Mouse (Mus musculus) left cerebral cortex, postnatal 10 days (tissue): Measurements from ENCODE around the gene Tmprss2. TPM values are rescaled to one million over a fixed set of nuclear protein-coding genes. Genes with fewer than 3 reads are reported as not detected.

Experiments
- DNase-seq, 2 experiments: peaks; one replicate each; pipeline ENCODE4 v3.0.0; 2021 to 2022; ENCODE audit warnings: low spot score in 2 of 2, mixed read lengths in 1 of 2; ENCODE audit errors: extremely low spot score in 1 of 2
- intact Hi-C: fragments of 180-260 bp; cut with DNase I; formaldehyde crosslinking; loops from one replicate; pipeline ENCODE4 v1.15.1; 2025
- total RNA-seq, 2 experiments: library from RNA; stranded (reverse); gene quantifications; 2 replicates each; pipeline ENCODE4 v1.2.3; 2021

The Tmprss2 gene
- total RNA-seq: under 1 TPM in 1 of 2 experiments, not detected in 1; 0.75 TPM

DNA sequence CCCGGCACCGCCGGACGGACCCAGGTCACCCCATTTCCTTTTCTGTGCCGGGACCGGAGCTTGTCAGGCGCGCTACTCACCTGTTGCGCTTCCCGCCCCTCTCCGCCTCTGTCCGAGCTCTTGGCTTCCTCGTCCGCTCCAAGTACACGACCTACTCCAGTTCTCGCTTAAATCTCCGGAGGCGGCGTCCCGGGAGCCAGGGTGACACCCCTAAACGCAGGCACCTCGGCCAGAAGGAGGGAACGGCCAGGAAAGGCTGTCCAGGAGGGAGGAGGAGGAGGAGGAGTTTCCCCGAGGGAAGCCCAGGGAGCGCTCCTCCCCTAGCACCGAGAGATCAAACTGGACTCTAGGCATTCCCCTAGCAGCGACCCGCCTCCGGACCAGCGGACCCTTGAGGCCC lies at the start of gene Tmprss2:
Tmprss2 (minus strand) TSS at position 257 of the 400 bp plus-strand sequence.
- intact Hi-C loops: no loop called here
- DNase-seq: peak in 1 of 2 experiments; percentile 18

DNA sequence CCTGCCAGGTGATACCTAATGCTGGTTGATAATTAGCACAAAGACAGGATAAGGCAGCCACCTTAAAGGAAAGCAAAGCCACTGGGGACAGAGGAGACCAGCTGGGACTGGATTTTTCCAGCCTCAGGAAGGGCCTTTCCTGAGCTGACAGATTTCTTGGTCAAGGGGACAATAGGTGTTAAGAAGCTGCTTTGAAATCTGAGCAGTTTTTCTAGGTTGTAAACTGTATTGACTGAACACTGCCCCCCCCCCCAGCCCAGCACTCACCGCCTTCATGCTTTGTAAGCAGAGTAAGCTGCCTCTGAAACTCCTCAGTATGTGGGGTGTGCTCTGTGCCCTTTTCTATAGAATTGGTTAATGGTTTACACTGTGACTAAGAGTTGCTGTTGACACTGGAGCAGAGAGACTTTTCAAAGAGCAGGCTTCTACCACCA lies 48.2 kb upstream of the Tmprss2 start:
- DNase-seq: no peak

DNA sequence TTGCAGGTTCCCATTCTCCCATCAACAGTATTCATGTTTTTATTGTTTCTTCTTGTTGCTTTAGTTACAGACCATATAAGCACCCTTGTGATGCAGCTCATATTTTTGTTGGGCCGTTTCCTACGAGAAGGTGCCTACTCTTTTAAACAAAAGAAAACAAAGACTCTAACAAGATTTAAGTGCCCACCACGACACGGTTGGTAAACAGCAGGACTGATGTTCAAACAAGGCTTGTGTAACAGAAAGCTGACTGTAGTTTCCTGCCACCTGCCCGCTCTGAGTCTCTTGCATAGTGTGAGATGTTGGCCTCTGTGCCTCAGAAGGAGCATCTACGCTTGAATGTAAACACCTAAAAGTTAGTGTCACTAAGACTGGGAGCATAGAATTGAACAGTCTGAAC lies 47.5 kb upstream of the Tmprss2 start:
- intact Hi-C loops: no loop called here
- no peak for DNase-seq

More for the DNA sequence above, 48.2 kb upstream of the Tmprss2 start:
- intact Hi-C loops: no loop called here

DNA sequence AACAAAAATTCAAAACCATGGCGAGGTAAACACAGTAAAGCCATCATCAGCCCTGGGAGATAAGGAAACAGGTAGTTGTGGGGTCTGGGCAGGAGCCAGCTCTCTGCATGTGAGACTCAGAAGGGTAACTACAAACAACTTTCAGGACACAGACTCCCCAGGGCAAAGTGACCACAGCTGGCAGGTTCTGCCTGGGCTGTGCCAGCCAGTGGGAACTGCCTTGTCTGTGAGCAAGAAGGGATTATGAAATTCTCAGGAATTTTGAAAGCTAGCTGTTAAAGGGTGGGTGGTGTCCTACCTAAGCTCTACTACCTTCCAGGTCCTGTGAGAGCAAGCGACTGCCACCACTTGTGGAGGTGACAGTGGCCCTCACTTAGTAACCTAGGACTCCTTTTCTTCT lies 44.8 kb upstream of the Tmprss2 start:
- intact Hi-C loops: no loop called here
- DNase-seq: no peak

DNA sequence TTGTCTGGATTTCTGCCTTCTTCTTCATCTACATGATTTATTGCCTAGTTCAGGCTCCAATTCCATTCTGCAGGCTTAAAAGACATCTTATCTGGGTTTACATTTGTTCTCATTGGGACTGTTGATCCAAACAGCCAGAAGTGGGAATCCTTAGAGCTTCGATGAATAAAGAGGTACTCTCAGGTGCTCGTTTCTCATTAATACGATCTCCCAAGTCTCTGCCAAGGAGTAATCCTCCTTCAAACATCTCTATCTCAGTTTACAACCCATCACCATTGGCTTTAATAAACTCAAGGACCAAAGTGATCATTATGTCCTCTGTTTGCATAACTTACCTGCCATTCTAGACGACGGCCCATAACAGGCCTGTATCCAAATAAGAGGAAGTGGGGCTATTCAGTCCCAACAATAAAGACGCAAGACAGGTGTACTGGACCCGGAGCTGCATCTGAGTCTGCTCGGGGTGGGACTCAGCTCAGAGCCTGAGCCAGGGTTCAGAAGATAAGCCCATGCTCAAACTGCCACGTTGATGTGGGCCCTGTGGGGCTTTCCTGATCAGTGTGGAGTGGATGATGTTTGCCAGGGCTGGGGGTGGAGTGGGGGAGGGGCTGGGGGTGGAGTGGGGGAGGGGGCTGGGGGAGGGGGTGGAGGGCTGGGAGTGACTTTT lies 38.7 kb upstream of the Tmprss2 start:
- no peak for DNase-seq
- intact Hi-C loops: no loop called here

DNA sequence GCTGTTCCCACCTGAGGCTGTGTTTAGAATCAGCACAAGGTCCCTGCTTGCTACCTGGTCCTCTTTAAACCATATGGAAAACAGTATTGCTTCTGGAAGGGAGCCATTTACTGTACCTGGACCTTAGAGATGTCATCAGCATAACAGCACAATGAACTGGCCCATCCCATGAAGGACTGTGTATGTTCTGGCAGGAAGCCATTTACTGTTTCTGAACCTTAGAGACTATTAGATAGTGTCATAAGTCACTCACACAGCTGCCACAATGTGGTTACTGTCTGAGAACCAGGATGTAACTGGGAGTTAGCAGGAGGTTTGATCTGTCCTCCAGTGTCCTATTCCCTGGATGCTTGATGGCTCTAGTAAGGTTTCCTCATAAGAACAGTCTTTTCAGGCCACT lies 33.7 kb upstream of the Tmprss2 start:
- intact Hi-C loops: no loop called here
- DNase-seq: no peak

DNA sequence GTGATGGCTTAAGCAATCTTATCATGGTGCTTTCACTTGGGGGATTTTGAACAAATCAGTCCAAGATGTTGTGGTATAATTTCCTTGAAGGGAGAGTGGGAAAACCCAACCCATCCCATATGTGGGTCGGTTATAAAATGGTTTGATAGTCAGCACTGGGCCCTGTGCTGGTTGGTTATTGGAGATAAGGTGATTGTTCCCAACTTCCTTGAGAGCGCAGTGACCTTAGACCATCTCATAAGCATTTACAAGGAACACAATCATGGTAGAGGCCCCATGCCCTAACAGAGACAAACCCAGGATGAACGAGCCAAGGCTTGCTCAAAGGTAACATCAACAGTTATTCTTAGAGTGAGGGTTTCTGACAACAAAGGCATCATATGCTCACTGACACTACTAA lies 28.6 kb upstream of the Tmprss2 start:
- DNase-seq: no peak

DNA sequence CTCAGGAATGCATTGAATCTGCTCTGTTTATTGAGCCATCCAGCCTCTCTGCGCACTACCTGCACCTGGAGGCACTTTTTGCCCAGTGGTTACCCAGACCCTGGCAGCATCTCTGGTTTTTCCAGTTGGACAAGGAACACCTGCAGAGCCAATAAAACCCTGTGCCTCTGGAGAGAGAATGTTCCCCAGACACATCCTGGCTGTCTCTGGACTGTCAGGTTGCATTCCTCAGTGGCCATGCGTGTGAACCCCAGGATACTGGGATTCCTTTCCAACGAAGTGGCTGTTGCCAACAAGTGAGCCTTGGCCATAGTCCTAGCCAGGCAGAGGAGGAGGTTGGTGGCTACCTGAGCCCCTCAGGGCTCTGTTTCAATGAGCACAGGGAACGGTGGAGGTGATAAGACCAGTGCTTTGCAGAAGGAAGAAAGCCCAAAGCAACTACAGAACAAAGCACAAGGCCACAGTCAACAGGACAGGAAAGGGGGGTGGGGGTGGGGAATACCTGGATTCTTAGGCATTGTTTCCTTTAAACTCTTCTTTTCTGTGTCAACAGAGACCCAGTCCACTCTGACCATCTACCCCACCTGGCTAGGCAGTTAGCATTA lies 22.0 kb upstream of the Tmprss2 start:
- intact Hi-C loops: no loop called here

More for the DNA sequence above, 28.6 kb upstream of the Tmprss2 start:
- intact Hi-C loops: no loop called here

DNA sequence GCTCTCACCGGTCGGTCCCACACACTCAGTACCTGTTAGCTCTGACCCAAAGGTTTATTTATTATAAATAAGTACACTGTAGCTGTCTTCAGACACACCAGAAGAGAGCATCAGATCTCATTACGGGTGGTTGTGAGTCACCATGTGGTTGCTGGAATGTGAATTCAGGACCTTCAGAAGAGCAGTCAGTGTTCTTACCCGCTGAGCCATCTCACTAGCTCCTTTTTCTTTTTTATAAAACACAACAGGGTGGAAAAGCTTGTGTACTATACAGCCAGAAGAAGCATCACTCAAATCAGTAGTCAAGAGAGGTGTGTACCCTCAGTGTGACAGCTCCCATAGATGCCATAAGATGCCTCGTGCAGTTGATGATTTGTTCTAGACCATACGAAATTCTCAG lies 12.2 kb upstream of the Tmprss2 start:
- DNase-seq: no peak
- intact Hi-C loops: no loop called here

More for the DNA sequence above, 22.0 kb upstream of the Tmprss2 start:
- no peak for DNase-seq

DNA sequence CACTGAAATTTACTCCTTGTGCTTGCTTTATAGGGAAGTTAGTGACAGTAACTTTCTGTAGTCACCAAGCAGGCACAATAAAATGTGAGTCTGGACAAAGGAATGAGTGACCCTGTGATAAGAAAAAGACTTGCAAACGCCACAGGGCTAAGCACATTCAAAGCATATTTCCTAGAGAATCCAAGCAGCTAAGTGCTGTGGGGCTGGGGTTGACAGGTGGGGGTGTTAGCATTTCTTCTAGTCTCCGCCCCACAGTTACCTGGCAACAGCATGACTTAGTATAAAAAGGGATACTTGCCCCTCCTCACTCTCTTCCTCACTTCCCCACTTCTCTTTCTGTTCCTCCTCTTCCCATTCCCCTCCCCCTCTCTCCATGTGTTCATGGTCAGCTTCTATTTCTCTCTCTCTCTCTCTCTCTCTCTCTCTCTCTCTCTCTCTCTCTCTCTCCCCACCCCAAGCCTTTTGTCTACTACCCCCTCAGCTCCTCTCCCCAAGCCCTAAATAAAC lies 11.4 kb upstream of the Tmprss2 start:
- intact Hi-C loops: no loop called here
- no peak for DNase-seq

DNA sequence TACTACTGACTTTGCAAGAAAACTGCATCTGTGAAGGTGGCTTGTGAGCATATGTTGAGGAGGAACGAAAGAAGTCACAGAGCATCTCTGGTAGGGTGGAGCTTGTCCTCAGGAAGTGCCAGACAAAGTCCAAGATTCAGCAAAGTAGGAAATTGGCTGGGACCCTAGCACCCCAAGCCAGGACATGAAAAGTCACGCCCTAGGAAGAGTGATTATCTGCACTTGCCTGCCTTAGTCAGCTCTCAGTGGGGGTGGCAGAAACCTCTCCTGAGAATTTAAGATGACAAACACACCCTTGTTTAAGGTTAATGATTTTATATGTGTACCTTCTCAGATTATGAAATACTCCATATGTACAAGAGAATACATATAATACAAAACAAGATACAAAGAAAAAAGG lies 7.3 kb upstream of the Tmprss2 start:
- DNase-seq: no peak
- intact Hi-C loops: no loop called here

DNA sequence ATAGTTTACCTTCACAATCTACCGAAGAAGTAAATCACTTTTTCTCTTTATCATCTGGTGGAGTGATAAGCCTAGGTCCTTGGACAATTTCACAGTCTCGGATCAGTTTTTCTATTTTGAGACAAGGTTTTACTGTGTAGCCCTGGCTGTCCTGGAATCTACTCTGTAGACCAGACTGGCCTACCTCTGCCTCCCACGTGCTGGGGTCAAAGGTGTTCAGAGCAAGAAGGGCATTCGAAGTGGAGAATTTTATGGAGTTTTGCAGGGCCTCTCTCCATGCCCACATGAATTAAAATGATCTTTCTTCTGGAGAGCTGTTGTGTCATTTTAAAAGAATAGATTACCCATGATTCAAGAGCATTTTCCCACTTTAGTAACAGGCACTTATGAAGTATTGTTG lies 1.0 kb upstream of the Tmprss2 start:
- no peak for DNase-seq
- intact Hi-C loops: no loop called here

DNA sequence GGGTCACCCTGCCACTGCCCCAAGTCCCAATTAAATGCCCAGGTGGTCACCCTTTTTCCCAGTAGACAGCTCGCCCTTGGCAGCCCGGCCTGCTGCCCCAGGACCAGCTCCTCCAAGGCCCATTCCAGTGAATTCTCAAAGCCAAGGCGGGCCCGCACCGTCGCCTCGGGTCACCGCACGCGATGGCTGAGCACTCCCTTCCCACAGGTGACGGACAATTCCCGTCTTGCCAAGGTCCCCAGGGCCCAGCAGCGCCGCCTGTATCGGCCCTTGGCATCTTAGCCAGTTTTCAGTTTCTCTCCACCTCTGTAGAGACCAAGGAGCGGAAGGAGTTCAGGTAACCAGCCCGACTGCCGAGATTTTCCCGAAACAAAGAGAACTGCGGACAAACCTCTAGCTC lies 749 bp downstream of the Tmprss2 start:
- intact Hi-C loops: no loop called here

DNA sequence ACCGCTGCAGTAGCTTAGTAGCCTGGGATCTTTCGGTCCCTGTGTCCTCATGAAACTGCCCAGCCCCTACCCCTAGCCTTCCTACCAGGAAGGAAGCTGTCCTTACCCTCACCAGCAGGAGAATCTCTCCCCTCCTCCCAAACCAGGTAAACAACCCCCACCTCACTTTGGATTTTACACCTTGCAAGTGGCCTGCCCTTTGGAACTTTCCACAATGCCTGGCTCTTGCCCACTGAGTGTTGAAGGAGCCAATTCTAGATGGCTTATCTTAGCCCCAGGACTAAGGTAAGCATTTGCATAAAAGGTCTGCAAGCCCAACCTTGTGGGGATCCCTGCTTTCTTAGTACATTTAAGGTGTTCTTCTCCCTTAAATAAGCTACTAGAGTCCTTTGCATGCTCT lies 1.3 kb downstream of the Tmprss2 start:
- intact Hi-C loops: no loop called here

More for the DNA sequence above, 749 bp downstream of the Tmprss2 start:
- DNase-seq: no peak

DNA sequence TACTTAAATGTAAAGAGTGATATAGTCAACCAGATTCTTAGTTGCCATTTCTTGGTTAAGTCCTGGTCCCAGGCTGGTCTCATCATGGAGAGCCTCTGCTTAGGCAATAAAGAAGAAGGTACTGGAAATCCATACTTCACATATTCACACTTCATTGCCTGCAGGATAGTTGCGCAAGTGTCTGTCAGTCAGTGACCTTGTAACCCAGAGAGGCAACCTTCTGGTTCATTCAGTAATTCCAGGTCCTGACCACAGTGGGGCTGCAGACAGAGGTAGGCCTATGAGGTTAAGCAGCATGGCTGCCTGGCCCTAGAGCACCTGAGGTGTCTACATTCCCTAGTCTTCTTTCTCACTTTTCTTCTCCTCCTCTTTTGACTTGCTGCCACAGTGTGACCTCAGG lies 3.0 kb downstream of the Tmprss2 start:
- no peak for DNase-seq
- intact Hi-C loops: no loop called here

More for the DNA sequence above, 1.3 kb downstream of the Tmprss2 start:
- no peak for DNase-seq

DNA sequence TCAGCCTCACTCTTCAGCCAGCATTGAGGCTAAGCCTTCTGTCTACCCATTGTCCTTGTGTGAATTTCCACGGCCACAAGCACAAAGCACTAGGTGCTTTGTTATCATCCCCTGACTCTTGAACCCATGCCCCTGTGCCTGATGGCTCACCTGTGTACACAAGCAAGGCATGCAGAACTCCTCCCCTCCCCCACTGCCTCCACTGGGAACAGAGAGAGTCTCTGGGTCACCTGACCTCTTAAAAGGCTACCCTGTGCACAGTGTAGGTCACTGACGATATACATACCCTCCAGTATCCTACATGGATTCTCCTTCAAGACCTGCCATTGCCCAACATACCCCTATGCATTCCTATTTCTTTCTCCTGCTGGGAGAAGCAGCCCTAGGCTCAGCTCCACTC lies 4.2 kb downstream of the Tmprss2 start:
- no peak for DNase-seq
- intact Hi-C loops: no loop called here

DNA sequence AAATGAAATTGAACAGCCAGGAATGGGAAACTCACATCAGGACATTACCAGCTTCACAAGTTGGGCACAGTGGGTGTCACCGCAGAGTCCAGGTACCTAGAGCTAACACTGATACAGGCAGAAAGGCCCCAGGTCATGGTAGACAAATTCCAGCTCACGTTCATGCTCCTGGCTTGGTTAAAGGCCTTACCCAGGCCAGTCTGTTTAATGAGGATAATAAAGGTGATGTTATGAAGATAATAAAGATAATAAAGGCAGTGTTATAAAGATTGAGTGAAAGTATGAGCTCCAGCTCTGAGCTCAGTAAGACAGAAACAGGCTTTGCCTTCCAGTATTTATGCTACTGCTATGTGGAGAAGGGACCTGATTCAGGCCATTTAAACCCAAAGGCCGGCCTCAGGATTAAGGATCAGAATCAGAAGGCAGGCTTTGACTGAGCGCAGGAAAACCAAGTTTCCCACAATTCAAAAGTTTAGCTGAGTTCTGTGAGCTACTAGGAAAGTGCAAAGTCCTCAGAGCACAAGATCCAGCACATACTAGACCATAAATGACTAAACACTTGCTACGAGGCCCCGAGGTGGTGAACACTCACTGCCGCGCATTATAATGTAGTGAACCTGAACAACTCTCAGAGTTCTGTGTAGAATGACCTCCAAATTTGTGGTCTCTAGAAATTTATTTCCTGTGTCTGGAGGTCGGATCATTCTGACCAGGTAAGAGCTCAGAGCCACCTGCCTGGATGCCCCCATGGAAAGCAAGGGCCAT lies 4.9 kb downstream of the Tmprss2 start:
- intact Hi-C loops: no loop called here
- no peak for DNase-seq

DNA sequence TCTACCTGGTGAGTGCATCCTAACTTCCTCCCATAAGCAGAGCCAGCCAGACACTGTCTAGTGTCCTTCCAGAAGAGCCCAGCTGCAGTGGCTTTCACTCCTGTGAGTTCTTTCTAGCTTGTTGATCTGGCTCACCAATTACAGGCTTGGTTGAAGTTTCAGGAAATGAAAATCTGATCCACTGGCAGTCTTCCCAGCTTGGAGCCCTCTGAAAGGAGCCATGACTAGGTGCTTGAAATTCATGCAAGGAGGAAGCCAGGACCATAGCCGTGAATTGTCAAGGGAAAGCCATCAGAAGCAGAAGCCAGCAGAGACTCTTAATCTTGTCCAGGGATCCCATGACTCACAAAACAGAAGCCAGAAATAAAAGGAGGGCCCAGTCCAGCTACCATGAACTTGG lies 8.7 kb downstream of the Tmprss2 start:
- peak; percentile 29 to 41 for DNase-seq
- intact Hi-C loops: no loop called here

DNA sequence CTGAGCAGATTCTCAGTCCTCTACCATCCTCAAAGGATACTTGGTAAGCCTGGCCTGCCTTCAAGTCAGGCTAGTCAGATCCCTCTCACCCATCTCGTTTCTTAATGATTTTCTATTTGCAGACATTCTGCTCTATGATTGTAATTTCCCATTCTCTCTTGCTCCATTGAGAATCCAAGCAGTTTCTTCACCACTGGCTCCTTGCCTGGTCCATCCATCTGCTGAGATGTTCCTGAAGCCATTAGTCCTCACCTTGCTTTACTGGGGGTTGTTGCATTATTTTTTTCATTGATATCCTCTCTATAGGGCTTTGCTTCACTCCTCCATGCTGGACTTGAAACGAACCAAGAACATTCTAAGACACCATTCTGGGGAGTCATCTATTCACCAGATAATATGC lies 10.4 kb downstream of the Tmprss2 start:
- intact Hi-C loops: no loop called here
- no peak for DNase-seq

DNA sequence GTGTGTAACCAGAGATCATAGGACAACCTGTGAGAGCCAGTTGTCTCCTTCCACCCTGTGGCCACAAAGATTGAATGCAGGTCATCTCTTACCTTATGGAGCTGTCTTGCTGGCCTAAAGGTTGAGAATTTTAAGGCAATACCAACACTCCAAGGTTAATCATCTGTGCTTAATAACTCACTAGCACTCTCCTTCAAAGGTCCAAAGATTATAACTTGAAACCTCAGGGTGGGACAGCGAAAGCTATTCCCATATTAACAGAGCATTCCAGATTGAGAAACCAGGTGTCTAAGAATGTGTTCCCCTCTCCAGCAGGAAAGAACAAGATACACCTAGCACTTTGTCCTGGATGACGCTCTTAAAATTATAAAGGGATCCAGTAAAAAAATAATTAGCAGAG lies 12.9 kb downstream of the Tmprss2 start:
- DNase-seq: no peak
- intact Hi-C loops: no loop called here
